In the genomic region with DNA sequence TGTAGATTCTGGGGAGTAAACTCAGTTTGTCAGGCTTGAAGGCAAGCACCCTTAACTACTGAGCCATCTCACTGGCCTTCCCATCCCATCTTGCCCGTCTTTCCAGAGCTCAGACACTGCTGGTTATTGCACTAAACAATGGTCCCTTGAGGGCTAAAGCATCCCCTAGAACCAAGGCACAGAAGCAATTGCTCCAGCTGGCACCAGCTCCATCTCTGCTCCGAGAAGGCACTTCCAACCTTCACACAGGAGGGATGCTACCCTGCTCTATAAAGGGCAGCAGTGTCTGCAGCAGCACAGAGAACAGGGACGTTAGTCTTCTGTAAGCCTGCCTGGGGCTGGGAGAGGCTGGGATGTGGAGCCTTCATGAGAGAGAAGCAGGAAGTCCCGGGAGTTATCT, we compare ENCODE assay signal across 37 mouse cellular contexts. TPM values are rescaled to one million over a fixed set of nuclear protein-coding genes. Genes with fewer than 3 reads are reported as not detected.
"Had no signal": no experiment of that assay in that cellular context is flagged by ENCODE, and none has a peak within 500 bp of the region (broad histone marks: within the 10 kb centered on the region; RNA-seq: fewer than 3 reads in every experiment).

A gene (plus strand): TSS at position 301 of the 400 bp plus-strand sequence.

- DNase-seq: left cerebral cortex, postnatal 4 days; liver; liver, embryonic 13.5 days; liver, postnatal 0 days; lung, adult 18-20 months; lung, adult 2 months; lung, embryonic 14.5 days; lung, postnatal 10 days; lung, postnatal 14 days; lung, postnatal 36 days; lung, postnatal 4 days; midbrain, embryonic 14.5 days had no signal

- H3K4me3 ChIP-seq: limb, embryonic 10.5 days; limb, embryonic 12.5 days; limb, embryonic 13.5 days; limb, embryonic 15.5 days; liver, embryonic 12.5 days; liver, embryonic 13.5 days; liver, embryonic 15.5 days; lung, embryonic 15.5 days; megakaryocyte, embryonic 14.5 days; midbrain, embryonic 10.5 days; midbrain, embryonic 12.5 days; midbrain, embryonic 13.5 days; midbrain, embryonic 15.5 days; myocyte; neural tube, embryonic 12.5 days had no signal

- H3K27ac ChIP-seq: limb, embryonic 10.5 days; limb, embryonic 12.5 days; limb, embryonic 13.5 days; limb, embryonic 15.5 days; liver, embryonic 12.5 days; liver, embryonic 13.5 days; liver, embryonic 14.5 days; liver, embryonic 15.5 days; lung, embryonic 15.5 days; macrophage; midbrain, embryonic 10.5 days; midbrain, embryonic 12.5 days; midbrain, embryonic 13.5 days; midbrain, embryonic 15.5 days; neural tube, embryonic 12.5 days had no signal

RNA-seq across cellular contexts. Expression of the gene that starts here (rescaled TPM):
- total RNA-seq: left cerebral cortex, postnatal 10 days; left cerebral cortex, postnatal 25 days; left cerebral cortex, postnatal 36 days; left cerebral cortex, postnatal 4 days; liver, adult 2 months; megakaryocyte progenitor cell, adult 5-6 weeks; megakaryocyte, adult 5-6 weeks; megakaryocyte-erythroid progenitor cell, adult 5-6 weeks; midbrain, postnatal 0 days; monocyte, adult 5-6 weeks had no signal
